Mouse (Mus musculus): ENCODE results near the gene Tex50. TPM values are rescaled to one million over a fixed set of nuclear protein-coding genes. Genes with fewer than 3 reads are reported as not detected.

The Tex50 gene
- total and polyA plus RNA-seq, 3 experiments: not detected

GRCm38 (mm10) chr1:161122661-161123418 is 36.3 kb downstream of the Tex50 start:
- in situ Hi-C loops (cut with MboI; ENCODE audit: low pct_ligation_motif_present, low pct_unique_long_range_greater_than_20kb, low sequenced_read_pairs): no loop called here
- DNase-seq (ENCODE audit: extremely low read depth): no peak
- H3K36me3 ChIP-seq (replicated peaks in 1 of 2; ENCODE audit: control insufficient read depth in 1 of 2, insufficient read depth in 1 of 2, low read length in 1 of 2): peaks cover 9 to 34% of the 10 kb centered on the region in 2 experiments

GRCm38 (mm10) chr1:161114591-161114990 is 44.5 kb downstream of the Tex50 start:
- no peak for DNase-seq (ENCODE audit: extremely low read depth)

More at GRCm38 (mm10) chr1:161122661-161123418, 36.3 kb downstream of the Tex50 start:
- Histone ChIP-seq H3K4me1 (ENCODE audit: control insufficient read depth in 1 of 2, insufficient read depth in 2 of 2) (no peaks in the 10 kb centered on the region), H3K4me3 (replicated peaks in 1 of 3; ENCODE audit: low read depth in 2 of 3, low read length in 2 of 3, poor library complexity in 1 of 3) (no peak overlapping the region), H3K27me3 (replicated peaks) (no peaks in the 10 kb centered on the region), H3K79me2 (replicated peaks; ENCODE audit: control insufficient read depth, extremely low read depth, insufficient read depth, poor library complexity, severe bottlenecking) (no peaks in the 10 kb centered on the region), H3K27ac (ENCODE audit: insufficient read depth, low read depth) (no peak overlapping the region), H3K9ac (ENCODE audit: insufficient read depth, low read depth) (no peak overlapping the region), H3K9me3 (replicated peaks; ENCODE audit: low read length) (no peaks in the 10 kb centered on the region), H3K4me2 (ENCODE audit: insufficient read depth, low read depth, poor library complexity, severe bottlenecking) (no peak overlapping the region)
- TF ChIP-seq E2F4 (IDR thresholded peaks at IDR 0.05; ENCODE audit: insufficient replicate concordance, low read depth, low read length) (no peak), CTCF (conservative IDR thresholded peaks at IDR 0.05 in 1 of 2, IDR thresholded peaks at IDR 0.05 in 1 of 2; ENCODE audit: low read depth in 2 of 2, low read length in 2 of 2) (no peak), ZMIZ1 (IDR thresholded peaks at IDR 0.05; ENCODE audit: low read depth, low read length) (no peak), ZNF384 (IDR thresholded peaks at IDR 0.05; ENCODE audit: low read depth, low read length) (no peak), SMC3 (IDR thresholded peaks at IDR 0.05; ENCODE audit: low read depth, low read length) (no peak), IRF4 (IDR thresholded peaks at IDR 0.05; ENCODE audit: low read depth, low read length) (no peak), SIN3A (IDR thresholded peaks at IDR 0.05; ENCODE audit: low read length) (no peak), RCOR1 (conservative IDR thresholded peaks at IDR 0.05; ENCODE audit: low read depth, low read length) (no peak), JUND (conservative IDR thresholded peaks at IDR 0.05; ENCODE audit: low read depth, low read length) (no peak), UBTF (IDR thresholded peaks at IDR 0.05; ENCODE audit: low read depth, low read length) (no peak), MAZ (IDR thresholded peaks at IDR 0.05; ENCODE audit: low read depth, low read length) (no peak)
- dilution Hi-C loops (cut with MboI; ENCODE audit: extremely low pct_ligation_motif_present, extremely low pct_unique_long_range_greater_than_20kb, low sequenced_read_pairs): no loop called here

GRCm38 (mm10) chr1:161109216-161109615 is 49.9 kb downstream of the Tex50 start:
- H3K36me3 ChIP-seq (replicated peaks in 1 of 2; ENCODE audit: control insufficient read depth in 1 of 2, insufficient read depth in 1 of 2, low read length in 1 of 2): peaks cover 13 to 46% of the 10 kb centered on the region in 2 experiments
- TF ChIP-seq BHLHE40 (IDR thresholded peaks at IDR 0.05; ENCODE audit: low read depth, low read length) (no peak), POLR2AphosphoS2 (IDR thresholded peaks at IDR 0.05; ENCODE audit: low read depth, low read length) (no peak), RCOR1 (conservative IDR thresholded peaks at IDR 0.05; ENCODE audit: low read depth, low read length) (no peak), MAX (IDR thresholded peaks at IDR 0.05; ENCODE audit: low read length) (no peak), NELFE (IDR thresholded peaks at IDR 0.05; ENCODE audit: low read depth, low read length) (no peak), MXI1 (IDR thresholded peaks at IDR 0.05; ENCODE audit: low read depth, low read length) (no peak), TCF12 (IDR thresholded peaks at IDR 0.05; ENCODE audit: low read depth, low read length) (no peak), USF1 (IDR thresholded peaks at IDR 0.05; ENCODE audit: low read depth, low read length) (no peak), ETS1 (conservative IDR thresholded peaks at IDR 0.05; ENCODE audit: low read depth, low read length) (no peak), PAX5 (IDR thresholded peaks at IDR 0.05; ENCODE audit: low read length) (no peak), ZMIZ1 (IDR thresholded peaks at IDR 0.05; ENCODE audit: low read depth, low read length) (no peak), ELF1 (IDR thresholded peaks at IDR 0.05; ENCODE audit: low read depth, low read length) (no peak), JUN (IDR thresholded peaks at IDR 0.05; ENCODE audit: insufficient read depth, low read depth, low read length) (no peak), POLR2A (IDR thresholded peaks at IDR 0.05; ENCODE audit: low read depth, low read length) (no peak), JUND (conservative IDR thresholded peaks at IDR 0.05; ENCODE audit: low read depth, low read length) (no peak), CHD2 (IDR thresholded peaks at IDR 0.05; ENCODE audit: low read length) (no peak)

More at GRCm38 (mm10) chr1:161114591-161114990, 44.5 kb downstream of the Tex50 start:
- TF ChIP-seq ETS1 (conservative IDR thresholded peaks at IDR 0.05; ENCODE audit: low read depth, low read length): no peak
- no peak for TF ChIP-seq NELFE (IDR thresholded peaks at IDR 0.05; ENCODE audit: low read depth, low read length)
- TF ChIP-seq MAFK (IDR thresholded peaks at IDR 0.05; ENCODE audit: insufficient replicate concordance, low read length): no peak
- no peak for TF ChIP-seq E2F4 (IDR thresholded peaks at IDR 0.05; ENCODE audit: insufficient replicate concordance, low read depth, low read length)
- Histone ChIP-seq H3K36me3 (replicated peaks in 1 of 2; ENCODE audit: control insufficient read depth in 1 of 2, insufficient read depth in 1 of 2, low read length in 1 of 2) (peaks cover 3 to 13% of the 10 kb centered on the region in 2 experiments), H3K4me2 (ENCODE audit: insufficient read depth, low read depth, poor library complexity, severe bottlenecking) (no peak overlapping the region), H3K4me3 (replicated peaks in 1 of 3; ENCODE audit: low read depth in 2 of 3, low read length in 2 of 3, poor library complexity in 1 of 3) (no peak overlapping the region), H3K79me2 (replicated peaks; ENCODE audit: control insufficient read depth, extremely low read depth, insufficient read depth, poor library complexity, severe bottlenecking) (no peaks in the 10 kb centered on the region), H3K27ac (ENCODE audit: insufficient read depth, low read depth) (no peak overlapping the region), H3K4me1 (ENCODE audit: control insufficient read depth in 1 of 2, insufficient read depth in 2 of 2) (no peaks in the 10 kb centered on the region), H3K27me3 (replicated peaks) (no peaks in the 10 kb centered on the region), H3K9ac (ENCODE audit: insufficient read depth, low read depth) (no peak overlapping the region), H3K9me3 (replicated peaks; ENCODE audit: low read length) (no peaks in the 10 kb centered on the region)
- in situ Hi-C loops (cut with MboI; ENCODE audit: low pct_ligation_motif_present, low pct_unique_long_range_greater_than_20kb, low sequenced_read_pairs): no loop called here
- dilution Hi-C loops (cut with MboI; ENCODE audit: extremely low pct_ligation_motif_present, extremely low pct_unique_long_range_greater_than_20kb, low sequenced_read_pairs): no loop called here

More at GRCm38 (mm10) chr1:161109216-161109615, 49.9 kb downstream of the Tex50 start:
- no peaks in the 10 kb centered on the region for H3K27me3 ChIP-seq (replicated peaks)
- no peaks in the 10 kb centered on the region for H3K79me2 ChIP-seq (replicated peaks; ENCODE audit: control insufficient read depth, extremely low read depth, insufficient read depth, poor library complexity, severe bottlenecking)
- no peak overlapping the region for H3K4me2 ChIP-seq (ENCODE audit: insufficient read depth, low read depth, poor library complexity, severe bottlenecking)
- no peaks in the 10 kb centered on the region for H3K9me3 ChIP-seq (replicated peaks; ENCODE audit: low read length)
- no peaks in the 10 kb centered on the region for H3K4me1 ChIP-seq (ENCODE audit: control insufficient read depth in 1 of 2, insufficient read depth in 2 of 2)
- dilution Hi-C loops (cut with MboI; ENCODE audit: extremely low pct_ligation_motif_present, extremely low pct_unique_long_range_greater_than_20kb, low sequenced_read_pairs) (no loop called here), in situ Hi-C loops (cut with MboI; ENCODE audit: low pct_ligation_motif_present, low pct_unique_long_range_greater_than_20kb, low sequenced_read_pairs) (no loop called here)
- no peak overlapping the region for H3K4me3 ChIP-seq (replicated peaks in 1 of 3; ENCODE audit: low read depth in 2 of 3, low read length in 2 of 3, poor library complexity in 1 of 3)
- H3K27ac ChIP-seq (ENCODE audit: insufficient read depth, low read depth): no peak overlapping the region
- no peak for DNase-seq (ENCODE audit: extremely low read depth)
- no peak overlapping the region for H3K9ac ChIP-seq (ENCODE audit: insufficient read depth, low read depth)

Measured in CH12.LX (cell line).